Mouse (Mus musculus) kidney, adult 2 months (tissue): ENCODE measurements around the gene Gm11985. TPM values are rescaled to one million over a fixed set of nuclear protein-coding genes. Genes with fewer than 3 reads are reported as not detected.

Experiments used
- DNase-seq: peaks from one replicate; pipeline ENCODE4 v3.0.0; 2021
- H3K27ac ChIP-seq: fragments of 200-500 bp; 2 replicates; pipeline ENCODE4 v1.5.1; 2012; ENCODE audit warnings: low read depth, low read length, control low read depth, inconsistent platforms; ENCODE audit not compliant: insufficient read depth
- H3K27me3 ChIP-seq: fragments of 200-500 bp; replicated peaks from 2 replicates; pipeline ENCODE4 v1.6.1; 2012; ENCODE audit warnings: mild to moderate bottlenecking, moderate library complexity, low read length, inconsistent platforms; ENCODE audit not compliant: control insufficient read depth, insufficient read depth
- H3K36me3 ChIP-seq: fragments of 200-500 bp; 2 replicates; pipeline ENCODE4 v1.6.1; 2012; ENCODE audit warnings: mild to moderate bottlenecking, moderate library complexity, low read length, inconsistent platforms; ENCODE audit not compliant: control insufficient read depth, insufficient read depth
- H3K4me1 ChIP-seq: fragments of 200-500 bp; 2 replicates; pipeline ENCODE4 v1.6.1; 2011; ENCODE audit warnings: low read length; ENCODE audit not compliant: control insufficient read depth, insufficient read depth
- H3K4me3 ChIP-seq: fragments of 200-500 bp; 2 replicates; pipeline ENCODE4 v1.5.1; 2011; ENCODE audit warnings: mild to moderate bottlenecking, low read depth, low read length, control low read depth; ENCODE audit not compliant: insufficient read depth
- CTCF ChIP-seq: fragments of 200-500 bp; conservative IDR thresholded peaks from 2 replicates; pipeline ENCODE4 v1.5.1; 2011; ENCODE audit warnings: low read depth, mild to moderate bottlenecking, control low read depth, low read length, moderate library complexity, mixed read lengths; ENCODE audit not compliant: insufficient read depth, insufficient read length
- POLR2A ChIP-seq: fragments of 200-500 bp; IDR thresholded peaks from one replicate; pipeline ENCODE4 v1.6.1; 2011; ENCODE audit warnings: low read depth, low read length, control low read depth
- WGBS: fragments of 180-500 bp; shearing (Covaris S2); methylation state at CpG from one replicate; pipeline ENCODE4 v1.1.7; 2018; 5-methylcytosine and 5-hydroxymethylcytosine counted together
- polyA plus RNA-seq: library from polyadenylated mRNA; depleted of rRNA; stranded (reverse); fragments of >200 nt; gene quantifications from 2 replicates; pipeline ENCODE4 v1.2.3, GENCODE M21; 2012

Gene Gm11985
- polyA plus RNA-seq, 1 experiment, result not detected

DNA sequence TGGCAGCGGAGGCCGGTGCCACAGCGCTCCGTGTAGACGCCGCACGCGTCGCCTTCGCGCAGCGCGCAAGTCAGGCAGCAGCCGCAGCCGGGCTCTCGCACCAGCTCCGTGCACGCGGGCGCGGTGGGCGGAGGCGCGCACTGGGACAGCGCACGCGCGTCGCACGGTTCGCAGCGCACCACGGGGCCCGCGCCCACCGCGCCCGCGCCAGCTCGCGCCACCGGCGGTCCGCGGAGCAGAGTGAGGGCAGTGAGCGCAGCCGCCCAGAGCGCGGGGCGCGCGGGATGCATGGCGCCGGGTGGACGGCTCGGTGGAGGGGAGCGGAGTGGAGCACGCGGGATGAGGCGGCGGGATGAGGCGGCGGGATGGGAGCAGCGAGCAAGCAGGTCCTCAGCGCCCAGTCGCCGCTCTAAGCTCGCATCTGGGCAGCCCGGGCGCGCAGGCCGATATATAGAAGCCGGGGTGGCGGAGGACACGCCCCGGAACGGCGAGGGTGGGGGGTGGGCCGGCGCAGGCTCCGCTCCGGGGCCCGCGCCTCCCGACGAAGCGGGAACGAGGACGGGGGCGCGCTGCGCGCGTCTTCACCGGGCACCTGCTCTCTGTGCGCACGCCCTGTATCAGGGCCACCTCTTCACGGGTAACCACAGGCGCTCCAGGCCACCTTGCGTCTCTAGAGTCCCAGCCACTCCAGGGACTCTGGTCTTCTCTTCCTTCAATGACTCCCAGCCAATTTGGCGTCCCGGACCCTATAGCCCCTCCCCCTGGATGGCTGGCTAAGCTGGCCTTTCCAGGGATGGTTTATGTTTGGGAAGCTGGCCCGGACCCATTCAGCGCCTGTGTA lies 25.4 kb upstream of the Gm11985 start, which contains the start of gene Igfbp3:
TSS of gene Igfbp3 (minus strand) at position 423 of the 841 bp plus-strand sequence.
- H3K4me3 ChIP-seq, result peak within 1 kb of the TSS; percentile 60
- peak; percentile 67 for DNase-seq
- no peaks in the 10 kb centered on the region for H3K4me1 ChIP-seq
- H3K27me3 ChIP-seq, result no peaks in the 10 kb centered on the region
- TF ChIP-seq POLR2A (peak; percentile 48), CTCF (no peak)
- H3K27ac ChIP-seq, result no peak within 1 kb of the TSS; the same call in 1 of the 2 replicates
- no peaks in the 10 kb centered on the region for H3K36me3 ChIP-seq
- WGBS, result under 1% methylated on average over 103 of the region's 104 CpGs

DNA sequence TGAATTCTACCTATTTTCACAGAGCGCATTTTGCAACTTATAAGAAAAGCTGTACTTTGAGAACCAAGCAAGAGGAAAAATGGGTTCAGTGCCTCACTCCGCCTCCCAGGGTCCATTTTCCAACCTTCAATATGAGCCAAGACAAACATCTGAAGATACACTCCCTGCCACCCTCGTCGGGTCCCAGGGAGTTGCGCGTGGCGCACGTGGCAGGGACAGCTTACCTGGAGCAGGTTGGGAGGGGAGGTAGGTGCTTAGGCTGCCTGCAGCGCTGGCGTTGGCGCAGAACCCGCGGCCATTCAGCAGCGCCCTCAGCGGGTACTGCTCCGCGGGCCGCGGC lies 24.8 kb upstream of the Gm11985 start:
- H3K4me3 ChIP-seq, result peak overlapping the region; percentile 60
- H3K27ac ChIP-seq, result no peak overlapping the region
- H3K36me3 ChIP-seq, result no peaks in the 10 kb centered on the region
- H3K27me3 ChIP-seq, result no peaks in the 10 kb centered on the region
- no peaks in the 10 kb centered on the region for H3K4me1 ChIP-seq
- TF ChIP-seq CTCF (no peak), POLR2A (no peak)
- WGBS, result under 1% methylated on average over 19 of the region's 19 CpGs
- DNase-seq, result peak; percentile 16

GRCm38 (mm10) chr11:7212126-7212798 lies 23.9 kb upstream of the Gm11985 start:
- H3K27ac ChIP-seq, result 0 out of 2 replicates have a peak overlapping the region, but pooled peaks have one; percentile 0
- 19% methylated on average over 17 of the region's 17 CpGs for WGBS

DNA sequence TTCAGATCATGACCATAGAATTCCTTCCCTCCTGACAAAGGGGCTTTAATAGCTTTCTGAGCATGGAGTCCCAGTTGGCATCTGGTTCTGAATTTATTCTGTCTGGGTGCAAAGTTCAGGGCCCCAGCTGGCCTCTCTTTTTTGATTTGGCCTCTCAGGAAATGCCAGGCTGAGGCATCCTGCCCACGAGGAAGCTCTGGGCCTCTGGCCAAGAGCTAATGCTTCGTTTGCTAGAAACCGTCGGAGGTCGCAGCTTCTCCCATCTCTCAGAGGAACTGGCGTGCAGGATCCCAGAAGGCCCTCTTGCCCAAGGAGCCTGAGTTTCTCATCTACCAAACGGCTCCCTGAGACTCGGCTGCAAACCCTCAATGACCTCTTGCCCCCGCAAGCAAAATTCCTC lies 22.8 kb upstream of the Gm11985 start:
- Histone ChIP-seq H3K27me3 (no peaks in the 10 kb centered on the region), H3K4me3 (peak overlapping the region; percentile 40), H3K27ac (no peak overlapping the region), H3K36me3 (no peaks in the 10 kb centered on the region; the same call in 1 of the 2 replicates), H3K4me1 (no peaks in the 10 kb centered on the region)
- peak; percentile 80 for DNase-seq
- no peak for TF ChIP-seq POLR2A
- no peak for TF ChIP-seq CTCF
- 12% methylated on average over 9 of the region's 9 CpGs for WGBS

More at GRCm38 (mm10) chr11:7212126-7212798, 23.9 kb upstream of the Gm11985 start:
- TF ChIP-seq CTCF (no peak), POLR2A (no peak)
- Histone ChIP-seq H3K4me1 (no peaks in the 10 kb centered on the region), H3K36me3 (no peaks in the 10 kb centered on the region), H3K4me3 (peak overlapping the region; percentile 60), H3K27me3 (no peaks in the 10 kb centered on the region)
- DNase-seq, result no peak

GRCm38 (mm10) chr11:7210343-7210742 lies 22.0 kb upstream of the Gm11985 start:
- DNase-seq, result peak; percentile 81
- TF ChIP-seq POLR2A, result no peak
- peak; percentile 89 for TF ChIP-seq CTCF
- WGBS, result 17% methylated on average over 6 of the region's 6 CpGs
- Histone ChIP-seq H3K4me1 (no peaks in the 10 kb centered on the region), H3K27me3 (no peaks in the 10 kb centered on the region), H3K36me3 (no peaks in the 10 kb centered on the region; the same call in 1 of the 2 replicates), H3K4me3 (peak overlapping the region; percentile 40; the same call in 1 of the 2 replicates), H3K27ac (no peak overlapping the region)

GRCm38 (mm10) chr11:7203846-7204245 lies 15.5 kb upstream of the Gm11985 start:
- DNase-seq, result no peak
- Histone ChIP-seq H3K4me3 (no peak overlapping the region), H3K36me3 (no peaks in the 10 kb centered on the region; the same call in 1 of the 2 replicates), H3K27ac (no peak overlapping the region), H3K27me3 (no peaks in the 10 kb centered on the region), H3K4me1 (no peaks in the 10 kb centered on the region)
- no peak for TF ChIP-seq POLR2A
- TF ChIP-seq CTCF, result no peak
- WGBS, result 82% methylated on average over 9 of the region's 9 CpGs

DNA sequence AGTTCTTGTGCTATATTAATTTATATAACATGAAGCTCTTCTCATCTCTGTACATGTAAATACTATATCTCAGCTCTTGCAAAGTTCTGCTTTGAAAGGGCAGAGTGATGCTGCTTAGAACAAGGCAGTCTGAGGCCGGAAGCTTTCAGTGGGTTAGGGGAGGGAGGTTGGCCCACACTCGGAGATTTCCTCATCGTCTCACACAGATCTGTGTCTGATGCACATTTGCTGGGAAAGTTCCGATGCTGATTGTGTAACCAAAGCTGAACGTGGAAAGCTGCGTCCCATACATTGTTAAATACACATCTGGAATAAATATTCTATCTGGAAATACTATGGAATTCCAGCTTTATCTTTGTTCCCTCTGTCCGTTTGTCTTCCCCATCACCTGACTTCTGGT lies 13.8 kb upstream of the Gm11985 start:
- DNase-seq, result no peak
- H3K27ac ChIP-seq, result no peak overlapping the region
- no peak for TF ChIP-seq POLR2A
- TF ChIP-seq CTCF, result no peak
- no peaks in the 10 kb centered on the region for H3K27me3 ChIP-seq
- no peaks in the 10 kb centered on the region; the same call in 1 of the 2 replicates for H3K36me3 ChIP-seq
- H3K4me3 ChIP-seq, result no peak overlapping the region
- H3K4me1 ChIP-seq, result peaks cover 3% of the 10 kb centered on the region; the same call in 1 of the 2 replicates
- 83% methylated on average over 7 of the region's 7 CpGs for WGBS
